Mouse (Mus musculus): ENCODE data around the gene Rchy1. TPM values are rescaled to one million over a fixed set of nuclear protein-coding genes. Genes with fewer than 3 reads are reported as not detected.

The Rchy1 gene
- total and polyA plus RNA-seq, 2 experiments from 2014 or later = 35.6 to 81.2 TPM

DNA sequence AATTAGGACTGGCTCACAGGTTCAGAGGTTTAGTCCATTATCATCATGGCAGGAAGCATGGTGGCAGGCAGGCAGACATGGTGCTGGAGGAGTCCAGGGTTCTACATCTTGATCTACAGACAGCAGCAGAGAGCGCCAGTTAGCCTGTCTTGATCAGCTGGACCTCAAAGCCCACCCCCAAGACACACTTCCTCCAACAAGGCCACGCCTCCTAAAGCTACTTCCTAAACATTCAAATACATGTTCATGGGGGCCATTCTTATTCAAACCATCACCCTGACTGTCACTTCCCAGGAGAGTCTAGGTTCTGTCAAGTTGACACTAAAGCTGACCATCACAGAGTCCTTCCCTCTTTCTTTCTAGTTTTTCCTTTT lies 14.5 kb upstream of the Rchy1 start:
- H3K27ac ChIP-seq = no peak overlapping the region
- WGBS = 78% methylated on average over 2 of the region's 2 CpGs
- no peaks in the 10 kb centered on the region for H3K4me1 ChIP-seq (ENCODE audit: insufficient read depth, low read length)
- no peak overlapping the region for H3K4me2 ChIP-seq (ENCODE audit: low read depth, low read length)
- no peaks in the 10 kb centered on the region for H3K36me3 ChIP-seq (ENCODE audit: insufficient read depth, low read length)
- H3K4me3 ChIP-seq (ENCODE audit: low read length) = no peak overlapping the region
- no peaks in the 10 kb centered on the region for H3K27me3 ChIP-seq (ENCODE audit: insufficient read depth, low read length)
- TF ChIP-seq CTCF (IDR thresholded peaks at IDR 0.05; ENCODE audit: low read depth) = no peak
- H3K9ac ChIP-seq (replicated peaks; ENCODE audit: low read length) = no peak overlapping the region
- H3K9me3 ChIP-seq (ENCODE audit: low read length) = no peaks in the 10 kb centered on the region
- ATAC-seq (no peak), DNase-seq (ENCODE audit: low spot score) (no peak)

DNA sequence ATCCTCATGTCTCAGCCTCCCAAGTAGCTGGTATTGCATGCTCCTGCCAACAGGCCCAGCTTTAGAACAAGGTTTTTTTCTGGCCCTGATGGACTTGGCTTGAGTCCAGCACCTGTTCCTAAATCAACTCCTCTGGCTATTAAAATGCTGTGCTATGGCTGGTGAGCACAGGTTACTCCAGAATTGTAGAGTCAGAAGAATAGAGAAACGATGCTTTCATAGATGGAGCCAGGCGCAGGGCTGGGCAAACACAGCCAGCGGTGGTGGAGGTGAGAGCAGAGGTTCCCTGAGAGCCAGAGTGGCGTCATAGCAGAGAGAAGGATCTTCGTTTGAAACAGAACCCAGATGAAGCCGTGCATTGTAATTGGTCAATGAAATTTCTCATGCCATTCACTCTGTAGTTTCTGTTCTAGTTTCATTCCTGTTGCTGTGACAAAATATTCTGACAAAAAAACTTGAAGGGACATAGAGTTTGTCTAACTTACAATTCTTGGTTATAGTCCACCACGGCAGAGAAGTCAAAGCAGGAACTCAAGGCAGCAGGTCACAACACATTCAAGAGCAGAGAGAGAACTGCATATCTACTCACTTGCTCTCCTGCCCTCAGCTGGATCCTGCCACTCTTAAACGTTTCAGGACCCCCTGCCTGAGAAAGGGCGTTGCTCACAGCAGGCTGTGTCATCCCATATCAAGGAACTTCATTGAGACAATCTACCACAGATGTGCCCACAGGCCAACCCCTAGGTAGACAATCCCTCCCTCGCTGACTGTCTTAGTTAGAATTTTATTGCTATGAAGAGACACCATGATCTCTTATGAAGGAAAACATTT lies 13.9 kb upstream of the Rchy1 start:
- no peak for ATAC-seq
- 71% methylated on average over 10 of the region's 10 CpGs for WGBS
- no peaks in the 10 kb centered on the region for H3K4me1 ChIP-seq (ENCODE audit: insufficient read depth, low read length)

DNA sequence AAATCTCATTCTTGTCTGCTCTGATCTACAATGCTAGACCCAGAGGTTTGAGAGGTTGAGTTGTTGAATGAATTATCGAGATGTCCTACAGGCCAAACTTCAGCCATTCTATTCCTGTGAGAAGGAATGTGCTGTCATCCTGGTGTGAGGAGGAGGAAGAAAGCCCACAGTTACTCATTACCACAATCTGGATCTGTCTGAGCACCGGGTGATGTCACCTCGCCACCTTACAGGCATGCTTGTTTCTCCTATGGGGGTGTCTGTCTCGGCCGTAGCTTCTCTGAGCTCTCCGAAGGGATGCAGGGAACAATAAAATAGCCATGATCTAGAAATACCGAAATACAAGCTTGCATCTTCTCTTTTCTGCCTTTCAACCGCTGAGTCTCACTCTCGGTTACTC lies 12.9 kb upstream of the Rchy1 start:
- Histone ChIP-seq H3K36me3 (ENCODE audit: insufficient read depth, low read length) (no peaks in the 10 kb centered on the region), H3K4me3 (ENCODE audit: low read length) (no peak overlapping the region), H3K4me2 (ENCODE audit: low read depth, low read length) (no peak overlapping the region), H3K4me1 (ENCODE audit: insufficient read depth, low read length) (no peaks in the 10 kb centered on the region), H3K9ac (replicated peaks; ENCODE audit: low read length) (no peak overlapping the region), H3K27ac (no peak overlapping the region), H3K27me3 (ENCODE audit: insufficient read depth, low read length) (no peaks in the 10 kb centered on the region), H3K9me3 (ENCODE audit: low read length) (no peaks in the 10 kb centered on the region)
- ATAC-seq = no peak
- no peak for TF ChIP-seq CTCF (IDR thresholded peaks at IDR 0.05; ENCODE audit: low read depth)
- WGBS = 89% methylated on average over 9 of the region's 9 CpGs
- DNase-seq (ENCODE audit: low spot score) = no peak

More for the DNA sequence above, 13.9 kb upstream of the Rchy1 start:
- TF ChIP-seq CTCF (IDR thresholded peaks at IDR 0.05; ENCODE audit: low read depth) = no peak
- H3K27ac ChIP-seq = no peak overlapping the region
- DNase-seq (ENCODE audit: low spot score) = no peak
- no peaks in the 10 kb centered on the region for H3K27me3 ChIP-seq (ENCODE audit: insufficient read depth, low read length)
- no peak overlapping the region for H3K9ac ChIP-seq (replicated peaks; ENCODE audit: low read length)
- H3K36me3 ChIP-seq (ENCODE audit: insufficient read depth, low read length) = no peaks in the 10 kb centered on the region
- H3K4me2 ChIP-seq (ENCODE audit: low read depth, low read length) = no peak overlapping the region
- H3K4me3 ChIP-seq (ENCODE audit: low read length) = no peak overlapping the region
- H3K9me3 ChIP-seq (ENCODE audit: low read length) = no peaks in the 10 kb centered on the region

DNA sequence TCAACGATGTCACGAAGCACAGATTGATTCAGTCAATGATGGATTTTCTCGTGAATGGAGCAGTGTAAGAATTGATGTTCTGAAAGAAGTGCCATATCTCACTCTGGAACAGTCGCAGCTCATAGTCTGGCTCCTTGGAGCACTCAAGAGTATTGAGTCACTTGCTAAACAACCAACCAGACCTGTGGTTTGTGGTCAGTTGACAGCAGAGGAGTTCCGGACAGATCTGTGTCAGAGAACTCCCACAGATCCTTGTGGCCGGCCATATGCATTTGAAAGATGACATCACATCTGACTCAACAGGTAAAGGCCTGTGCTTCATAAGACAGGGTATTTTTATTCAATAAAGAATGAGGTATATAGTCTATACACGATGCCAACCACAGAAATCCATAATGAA lies 11.1 kb upstream of the Rchy1 start:
- DNase-seq (ENCODE audit: low spot score) (no peak), ATAC-seq (no peak)
- H3K4me3 ChIP-seq (ENCODE audit: low read length) = no peak overlapping the region
- no peak overlapping the region for H3K4me2 ChIP-seq (ENCODE audit: low read depth, low read length)
- 90% methylated on average over 7 of the region's 7 CpGs for WGBS
- H3K27ac ChIP-seq = no peak overlapping the region
- no peak for TF ChIP-seq CTCF (IDR thresholded peaks at IDR 0.05; ENCODE audit: low read depth)
- no peak overlapping the region for H3K9ac ChIP-seq (replicated peaks; ENCODE audit: low read length)
- no peaks in the 10 kb centered on the region for H3K27me3 ChIP-seq (ENCODE audit: insufficient read depth, low read length)
- H3K9me3 ChIP-seq (ENCODE audit: low read length) = no peaks in the 10 kb centered on the region
- H3K4me1 ChIP-seq (ENCODE audit: insufficient read depth, low read length) = no peaks in the 10 kb centered on the region
- no peaks in the 10 kb centered on the region for H3K36me3 ChIP-seq (ENCODE audit: insufficient read depth, low read length)

DNA sequence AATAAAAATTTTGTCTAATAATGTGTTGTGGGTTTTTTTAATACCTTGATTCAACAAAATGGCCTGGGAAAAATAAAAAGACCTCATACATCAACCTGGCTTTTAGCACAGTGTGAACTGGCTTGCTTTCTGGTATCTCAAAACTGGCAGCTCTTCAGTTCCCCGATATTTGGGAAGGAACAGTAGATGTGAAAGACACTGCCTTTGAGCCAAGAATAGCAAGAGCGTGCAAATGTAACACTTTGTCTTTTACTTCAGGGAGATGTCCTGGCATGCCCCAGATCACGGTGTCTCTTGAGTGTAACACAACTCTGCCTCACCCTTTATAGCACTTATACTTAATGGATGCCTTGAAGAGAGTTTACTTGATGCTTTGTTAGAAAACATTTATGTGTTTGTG lies 9.2 kb upstream of the Rchy1 start:
- no peaks in the 10 kb centered on the region for H3K27me3 ChIP-seq (ENCODE audit: insufficient read depth, low read length)
- DNase-seq (ENCODE audit: low spot score) (no peak), ATAC-seq (no peak)
- 91% methylated on average over 3 of the region's 3 CpGs for WGBS
- no peak for TF ChIP-seq CTCF (IDR thresholded peaks at IDR 0.05; ENCODE audit: low read depth)
- no peak overlapping the region for H3K4me2 ChIP-seq (ENCODE audit: low read depth, low read length)
- H3K36me3 ChIP-seq (ENCODE audit: insufficient read depth, low read length) = no peaks in the 10 kb centered on the region
- H3K9me3 ChIP-seq (ENCODE audit: low read length) = no peaks in the 10 kb centered on the region
- H3K27ac ChIP-seq = no peak overlapping the region
- H3K9ac ChIP-seq (replicated peaks; ENCODE audit: low read length) = no peak overlapping the region
- no peak overlapping the region for H3K4me3 ChIP-seq (ENCODE audit: low read length)
- H3K4me1 ChIP-seq (ENCODE audit: insufficient read depth, low read length) = no peaks in the 10 kb centered on the region

DNA sequence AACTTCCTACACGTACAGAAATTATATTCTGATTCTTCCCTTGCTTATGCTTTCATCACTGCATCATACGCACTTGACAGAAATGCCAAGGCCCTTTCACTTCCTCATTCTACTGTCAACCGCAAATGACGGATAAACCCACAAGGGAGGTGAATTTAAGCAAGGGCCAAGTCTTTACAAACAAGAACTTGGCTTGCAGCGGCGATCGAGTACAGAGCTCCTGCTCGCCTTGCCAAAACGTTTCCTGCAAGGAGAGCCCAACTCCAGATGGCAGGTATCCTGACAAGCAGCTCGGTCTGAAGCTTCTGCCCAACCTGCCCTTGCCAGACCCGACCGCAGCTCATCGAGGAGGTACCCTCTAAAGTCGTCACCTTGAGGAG lies 619 bp downstream of the Rchy1 start:
- Histone ChIP-seq H3K36me3 (ENCODE audit: insufficient read depth, low read length) (peaks cover 3% of the 10 kb centered on the region; the same call in 1 of the 2 replicates), H3K4me3 (ENCODE audit: low read length) (peak overlapping the region; percentile 55), H3K4me1 (ENCODE audit: insufficient read depth, low read length) (peaks cover 13% of the 10 kb centered on the region), H3K9ac (replicated peaks; ENCODE audit: low read length) (peak overlapping the region; percentile 73), H3K4me2 (ENCODE audit: low read depth, low read length) (peak overlapping the region; percentile 59), H3K27ac (peak overlapping the region; percentile 94), H3K9me3 (ENCODE audit: low read length) (no peaks in the 10 kb centered on the region), H3K27me3 (ENCODE audit: insufficient read depth, low read length) (no peaks in the 10 kb centered on the region)
- WGBS = 0% methylated on average over 14 of the region's 14 CpGs
- TF ChIP-seq CTCF (IDR thresholded peaks at IDR 0.05; ENCODE audit: low read depth) = no peak
- DNase-seq (ENCODE audit: low spot score) (no peak), ATAC-seq (no peak)

DNA sequence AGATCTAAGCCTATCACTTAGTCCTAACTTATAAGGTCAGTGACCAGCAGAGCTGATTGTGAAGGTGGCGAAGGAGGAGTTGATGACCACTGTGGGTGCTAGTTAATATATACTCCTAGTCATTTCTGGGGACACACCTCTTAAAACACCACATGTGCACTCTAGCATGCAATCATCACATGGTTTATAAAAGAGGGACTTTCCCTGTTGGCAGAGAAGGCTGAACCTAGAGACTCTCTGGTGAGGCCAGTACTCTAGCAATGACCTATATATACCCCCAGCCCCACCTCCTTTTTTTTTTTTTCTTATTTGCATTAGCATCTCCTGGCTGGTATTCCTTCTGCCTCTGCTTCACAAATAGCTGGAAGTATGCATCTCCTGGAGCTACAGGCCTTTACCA lies 1.5 kb downstream of the Rchy1 start:
- Histone ChIP-seq H3K36me3 (ENCODE audit: insufficient read depth, low read length) (peaks cover 7% of the 10 kb centered on the region; the same call in 1 of the 2 replicates), H3K4me2 (ENCODE audit: low read depth, low read length) (peak overlapping the region; percentile 59), H3K4me1 (ENCODE audit: insufficient read depth, low read length) (peaks cover 13% of the 10 kb centered on the region), H3K9ac (replicated peaks; ENCODE audit: low read length) (peak overlapping the region; percentile 73; the same call in 1 of the 2 replicates), H3K4me3 (ENCODE audit: low read length) (peak overlapping the region; percentile 55), H3K27me3 (ENCODE audit: insufficient read depth, low read length) (no peaks in the 10 kb centered on the region), H3K9me3 (ENCODE audit: low read length) (no peaks in the 10 kb centered on the region), H3K27ac (no peak overlapping the region)
- TF ChIP-seq CTCF (IDR thresholded peaks at IDR 0.05; ENCODE audit: low read depth) = no peak
- DNase-seq (ENCODE audit: low spot score) (no peak), ATAC-seq (no peak)
- 90% methylated on average over 1 of the region's 1 CpGs for whole genome bisulfite sequencing
